Mouse (Mus musculus) heart, postnatal 0 days (tissue): ENCODE measurements around the gene Adat1.

ENCODE experiments used
- CTCF ChIP-seq: IDR thresholded peaks from 2 replicates; pipeline ENCODE4 v1.5.1; 2016; ENCODE audit warnings: antibody characterized with exemption, control low read depth, low read depth
- EP300 ChIP-seq: IDR thresholded peaks from 2 replicates; pipeline ENCODE4 v1.6.1; 2016; ENCODE audit warnings: antibody characterized with exemption, low read depth

DNA sequence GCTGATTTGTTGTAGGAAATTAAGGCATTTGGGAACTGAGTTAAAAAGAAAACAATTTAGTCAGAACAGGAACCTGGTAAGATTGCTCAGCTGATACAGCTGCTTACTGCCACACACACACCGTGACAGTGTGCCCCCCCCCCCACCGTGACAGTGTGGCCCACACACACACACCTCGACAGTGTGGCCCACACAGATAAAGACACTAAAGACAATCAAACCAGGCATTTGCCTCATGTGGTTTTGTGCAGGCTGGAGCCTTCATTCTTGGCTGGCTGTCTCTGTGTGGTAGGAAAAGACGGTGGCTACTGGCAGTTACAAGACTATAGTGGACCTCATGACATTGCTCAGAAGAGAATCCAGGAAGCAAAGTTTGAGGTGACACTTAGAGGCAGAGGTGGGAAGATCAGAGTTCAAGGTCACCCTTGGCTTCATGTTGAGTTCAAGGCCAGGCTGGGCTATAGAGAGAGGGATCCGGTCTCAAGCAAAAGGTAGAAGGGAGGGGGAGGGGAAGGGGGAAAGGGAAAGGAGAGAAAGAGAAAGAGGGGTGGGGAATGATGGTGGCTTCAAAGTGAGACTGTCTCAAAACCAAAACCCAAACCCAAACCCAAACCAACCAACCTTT lies 24.7 kb downstream of the Adat1 start:
- no peak for TF ChIP-seq EP300
- no peak for TF ChIP-seq CTCF
